16 mouse cellular contexts compared by ENCODE assay signal in the genomic region with DNA sequence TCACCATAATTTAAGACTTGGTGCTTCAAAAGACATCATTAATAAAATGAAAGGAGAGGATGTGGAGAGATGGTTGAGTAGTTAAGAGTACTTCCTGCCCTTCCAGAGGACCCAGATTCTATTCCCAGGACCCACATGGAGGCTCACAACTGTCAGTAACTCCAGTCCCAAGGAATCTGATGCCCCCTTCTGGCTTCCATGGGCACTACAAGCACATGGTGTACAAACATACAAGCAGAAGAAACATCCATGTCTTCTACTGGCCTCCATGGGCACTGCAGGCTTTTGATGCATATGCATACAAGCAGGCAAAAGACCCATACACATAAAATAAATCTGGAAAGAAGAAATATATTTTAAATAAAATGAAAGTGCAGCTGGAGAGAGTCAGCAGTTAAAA. TPM values are rescaled to one million over a fixed set of nuclear protein-coding genes. Genes with fewer than 3 reads are reported as not detected.
DNase-seq lines count a peak whose midpoint lies in the region; ATAC-seq and TF ChIP-seq lines count a peak whose summit lies in the region.
"Had no signal": no experiment of that assay in that cellular context is flagged by ENCODE, and none has a peak within 500 bp of the region (broad histone marks: within the 10 kb centered on the region; RNA-seq: fewer than 3 reads in every experiment).

No protein-coding gene starts in this region.

- H3K4me3 ChIP-seq in kidney, postnatal 0 days (replicated peaks; ENCODE audit: low read depth, low read length), result no peak overlapping the region
- H3K4me3 ChIP-seq in kidney, embryonic 16.5 days (ENCODE audit: low read length), result no peak overlapping the region
- H3K4me3 ChIP-seq: limb, embryonic 12.5 days; lung, embryonic 15.5 days had no signal

- H3K27ac ChIP-seq in kidney, postnatal 0 days, result no peak overlapping the region
- H3K27ac ChIP-seq in kidney, embryonic 16.5 days (ENCODE audit: low read length), result no peak overlapping the region
- H3K27ac ChIP-seq: limb, embryonic 12.5 days; lung, embryonic 15.5 days had no signal

- peak; percentile 34; the same call in 1 of the 2 replicates for TF ChIP-seq CTCF in kidney, postnatal 0 days (IDR thresholded peaks at IDR 0.05; ENCODE audit: low read depth)
- TF ChIP-seq CTCF in Patski (IDR thresholded peaks at IDR 0.05), result peak; percentile 59

- no peak overlapping the region for H3K4me2 ChIP-seq in kidney, postnatal 0 days (ENCODE audit: low read length)
- no peak overlapping the region for H3K4me2 ChIP-seq in kidney, embryonic 16.5 days (replicated peaks; ENCODE audit: low read depth, low read length)
- H3K4me2 ChIP-seq: limb, embryonic 12.5 days; lung, embryonic 15.5 days had no signal

- DNase-seq in kidney, postnatal 0 days (ENCODE audit: low spot score), result no peak
- DNase-seq in 3T3-L1 (ENCODE audit: low read depth, low spot score), result peak; percentile 29
- peak; percentile 40 for DNase-seq in A20 (ENCODE audit: low read depth, low spot score)
- no peak for DNase-seq in Patski (ENCODE audit: low read depth, low spot score)
- no peak for DNase-seq in frontal cortex, postnatal 10 days (ENCODE audit: low spot score in 2 of 2)
- no peak for DNase-seq in right cerebral cortex, postnatal 25 days
- DNase-seq: adrenal gland, postnatal 14 days; cerebellum, postnatal 25 days; heart, adult 18-20 months; heart, postnatal 10 days; kidney, postnatal 14 days; thymus, postnatal 14 days had no signal

- no peak for ATAC-seq in kidney, postnatal 0 days (replicated peaks; ENCODE audit: low FRiP score, low read depth)
- no peak for ATAC-seq in kidney, embryonic 16.5 days (ENCODE audit: low FRiP score, low TSS enrichment)
- no peak for ATAC-seq in Patski

- H3K9ac ChIP-seq in kidney, postnatal 0 days (ENCODE audit: low read depth, low read length), result no peak overlapping the region
- no peak overlapping the region for H3K9ac ChIP-seq in kidney, embryonic 16.5 days (replicated peaks; ENCODE audit: low read length)
- H3K9ac ChIP-seq: limb, embryonic 12.5 days; lung, embryonic 15.5 days had no signal

- CTCF ChIA-PET in Patski (lab: Charles Lee), result interaction anchor here (1.3 kb wide), 1 partner anchor 17 kb away, joined by 3 read pairs; no protein-coding TSS in a partner anchor

- no peaks in the 10 kb centered on the region for H3K36me3 ChIP-seq in kidney, postnatal 0 days (ENCODE audit: insufficient read depth, low read length)
- H3K36me3 ChIP-seq in kidney, embryonic 16.5 days (ENCODE audit: insufficient read depth, low read length), result no peaks in the 10 kb centered on the region
- H3K36me3 ChIP-seq: limb, embryonic 12.5 days; lung, embryonic 15.5 days had no signal

- H3K27me3 ChIP-seq in kidney, postnatal 0 days (ENCODE audit: insufficient read depth, low read length), result no peaks in the 10 kb centered on the region
- H3K27me3 ChIP-seq in kidney, embryonic 16.5 days (ENCODE audit: insufficient read depth, low read length), result no peaks in the 10 kb centered on the region
- no peaks in the 10 kb centered on the region for H3K27me3 ChIP-seq in Patski
- H3K27me3 ChIP-seq: limb, embryonic 12.5 days; lung, embryonic 15.5 days had no signal

- peaks cover 8% of the 10 kb centered on the region; the same call in 1 of the 2 replicates for H3K4me1 ChIP-seq in kidney, postnatal 0 days (replicated peaks; ENCODE audit: insufficient read depth, low read length)
- H3K4me1 ChIP-seq in kidney, embryonic 16.5 days (ENCODE audit: insufficient read depth, low read length), result peaks cover 10% of the 10 kb centered on the region; the same call in 1 of the 2 replicates

- POLR2A ChIA-PET in Patski (lab: Charles Lee), result no interaction called here

- H3K9me3 ChIP-seq in kidney, postnatal 0 days (replicated peaks; ENCODE audit: low read length), result no peaks in the 10 kb centered on the region
- H3K9me3 ChIP-seq in kidney, embryonic 16.5 days (ENCODE audit: low read length), result no peaks in the 10 kb centered on the region
- H3K9me3 ChIP-seq: limb, embryonic 12.5 days; lung, embryonic 15.5 days had no signal

- in situ Hi-C loops in Patski (cut with MboI; ENCODE audit: low pct_unique_long_range_greater_than_20kb), result loop anchor here (25.0 kb wide), 3 partner anchors 163 to 538 kb away; partner anchors contain the start of gene Zfp143

RNA-seq across cellular contexts. Expression of gene St5, which starts 3.2 kb away (rescaled TPM):
- polyA plus RNA-seq in kidney, postnatal 0 days (2015; fragmentation: Nextera tagmentation; extraction: Ambion mirVana), result 40.3 and 42.2 TPM in 2 replicates
- polyA plus RNA-seq in kidney, embryonic 16.5 days (2015; fragmentation: Nextera tagmentation; extraction: Ambion mirVana), result 38.0 and 42.1 TPM in 2 replicates
- polyA plus RNA-seq in Patski (2021), result 183 TPM

RNA-seq across cellular contexts. Expression of gene Akip1, which starts 3.3 kb away (rescaled TPM):
- polyA plus RNA-seq in kidney, postnatal 0 days (2015; fragmentation: Nextera tagmentation; extraction: Ambion mirVana), result 33.1 and 33.6 TPM in 2 replicates
- polyA plus RNA-seq in kidney, embryonic 16.5 days (2015; fragmentation: Nextera tagmentation; extraction: Ambion mirVana), result 32.8 and 34.0 TPM in 2 replicates
- 43.0 TPM for polyA plus RNA-seq in Patski (2021)

RNA-seq across cellular contexts. Expression of gene BC051019, which starts 23.4 kb away (rescaled TPM):
- not detected in 2 replicates for polyA plus RNA-seq in kidney, postnatal 0 days (2015; fragmentation: Nextera tagmentation; extraction: Ambion mirVana)
- 0.25 TPM in 1 of 2 replicates, not detected in the other for polyA plus RNA-seq in kidney, embryonic 16.5 days (2015; fragmentation: Nextera tagmentation; extraction: Ambion mirVana)
- 0.55 TPM for polyA plus RNA-seq in Patski (2021)
- polyA plus RNA-seq: embryonic facial prominence, embryonic 11.5 days had no signal

RNA-seq across cellular contexts. Expression of gene Ascl3, which starts 31.3 kb away (rescaled TPM):
- polyA plus RNA-seq in kidney, postnatal 0 days (2015; fragmentation: Nextera tagmentation; extraction: Ambion mirVana), result 0.61 and 0.68 TPM in 2 replicates
- 0.36 TPM in 1 of 2 replicates, not detected in the other for polyA plus RNA-seq in kidney, embryonic 16.5 days (2015; fragmentation: Nextera tagmentation; extraction: Ambion mirVana)
- polyA plus RNA-seq in Patski (2021), result 0.19 TPM
- polyA plus RNA-seq: embryonic facial prominence, embryonic 11.5 days; limb, embryonic 12.5 days had no signal

RNA-seq across cellular contexts. Expression of gene Tmem9b, which starts 52.5 kb away (rescaled TPM):
- polyA plus RNA-seq in kidney, postnatal 0 days (2015; fragmentation: Nextera tagmentation; extraction: Ambion mirVana), result 94.9 and 95.7 TPM in 2 replicates
- 60.2 and 64.1 TPM in 2 replicates for polyA plus RNA-seq in kidney, embryonic 16.5 days (2015; fragmentation: Nextera tagmentation; extraction: Ambion mirVana)
- polyA plus RNA-seq in Patski (2021), result 58.3 TPM

Comparison
In these comparisons a context has a peak if more than half of its experiments do, and no peak if none do; other contexts are left out.
1. DNase-seq: peak in 3T3-L1 (single experiment) and A20 (single experiment); none in kidney, postnatal 0 days (single experiment), Patski (single experiment), frontal cortex, postnatal 10 days (0 of 2) and right cerebral cortex, postnatal 25 days (single experiment).